Mouse (Mus musculus) forebrain, postnatal 0 days (tissue): ENCODE measurements around the gene Tanc1. TPM values are rescaled to one million over a fixed set of nuclear protein-coding genes. Genes with fewer than 3 reads are reported as not detected.

Experiments
- ATAC-seq: fragments of 200-750 bp; cut with Nextera tagmentation; 2 replicates; pipeline ENCODE4 v1.8.0; 2017; ENCODE audit warnings: mild to moderate bottlenecking, moderate library complexity
- DNase-seq: peaks from one replicate; pipeline ENCODE4 v3.0.0-alpha.2; 2015
- H3K27ac ChIP-seq: fragments of 300-500 bp; sonication (generic); 2 replicates; pipeline ENCODE4 v1.5.1; 2014; ENCODE audit warnings: low read depth, mild to moderate bottlenecking, antibody characterized with exemption, low read length, moderate library complexity, mixed read lengths
- H3K27me3 ChIP-seq: fragments of 300-500 bp; sonication (generic); 2 replicates; pipeline ENCODE4 v1.6.1; 2014; ENCODE audit warnings: mild to moderate bottlenecking, low read length, mixed read lengths; ENCODE audit not compliant: insufficient read depth
- H3K36me3 ChIP-seq: fragments of 300-500 bp; sonication (generic); 2 replicates; pipeline ENCODE4 v1.6.1; 2014; ENCODE audit warnings: mild to moderate bottlenecking, moderate library complexity; ENCODE audit not compliant: insufficient read depth
- H3K4me1 ChIP-seq: fragments of 300-500 bp; sonication (generic); 2 replicates; pipeline ENCODE4 v1.6.1; 2014; ENCODE audit warnings: antibody characterized with exemption; ENCODE audit not compliant: insufficient read depth
- H3K4me2 ChIP-seq: fragments of 300-500 bp; sonication (generic); 2 replicates; pipeline ENCODE4 v1.6.1; 2014; ENCODE audit warnings: low read depth, mild to moderate bottlenecking, moderate library complexity
- H3K4me3 ChIP-seq: fragments of 300-500 bp; sonication (generic); 2 replicates; pipeline ENCODE4 v1.5.1; 2014; ENCODE audit warnings: low read depth, low read length, mixed read lengths
- H3K9ac ChIP-seq: fragments of 300-500 bp; sonication (generic); 2 replicates; pipeline ENCODE4 v1.6.1; 2014; ENCODE audit warnings: mild to moderate bottlenecking
- H3K9me3 ChIP-seq: fragments of 300-500 bp; sonication (generic); 2 replicates; pipeline ENCODE4 v1.6.1; 2016; ENCODE audit warnings: low read length
- CTCF ChIP-seq: sonication (generic); IDR thresholded peaks from 2 replicates; pipeline ENCODE4 v1.5.1; 2016; ENCODE audit warnings: antibody characterized with exemption, control low read depth, low read depth
- WGBS: fragments of 180-500 bp; shearing (Covaris S2); extraction: QIAGEN DNeasy Blood & Tissue Kit; methylation state at CpG from one replicate; pipeline ENCODE4 v1.1.7; 2014; 5-methylcytosine and 5-hydroxymethylcytosine counted together
- polyA plus RNA-seq: library from polyadenylated mRNA; unstranded; fragments of >200 nt; fragmentation: Nextera tagmentation; extraction: Ambion mirVana; gene quantifications from 2 replicates; pipeline ENCODE4 v1.2.1, GENCODE M21; 2015
- total RNA-seq: library from RNA; depleted of rRNA; stranded (reverse); fragments of >200 nt; gene quantifications from 2 replicates; pipeline ENCODE4 v1.2.3, GENCODE M21; 2014

Tanc1 gene
- total and polyA plus RNA-seq, 2 experiments from 2014 or later: 2.9 to 5.0 TPM

DNA sequence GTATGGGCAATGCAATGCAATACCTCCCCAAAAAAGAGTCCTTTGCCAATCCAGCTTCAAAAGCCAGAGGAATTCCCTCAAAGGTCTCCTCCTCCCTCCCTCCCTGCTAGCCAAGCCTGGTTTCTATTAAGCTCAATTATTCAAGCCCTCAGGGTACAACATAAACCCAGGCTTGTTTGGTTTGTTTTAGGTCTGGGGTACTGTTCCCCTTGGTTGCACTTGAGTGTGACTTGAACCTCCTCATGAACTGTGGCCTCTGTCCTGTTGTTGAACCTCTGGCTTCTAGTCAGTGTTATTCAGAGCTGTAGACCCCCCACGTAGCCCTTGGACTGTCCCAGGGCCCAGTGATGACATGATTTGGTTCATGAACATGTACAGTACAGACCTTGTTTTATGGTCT, 62.0 kb downstream of the Tanc1 start:
- H3K4me2 ChIP-seq: no peak overlapping the region
- H3K36me3 ChIP-seq: no peaks in the 10 kb centered on the region
- ATAC-seq (no peak), DNase-seq (no peak)
- H3K27me3 ChIP-seq: no peaks in the 10 kb centered on the region
- TF ChIP-seq CTCF: no peak
- H3K4me3 ChIP-seq: no peak overlapping the region
- H3K9ac ChIP-seq: no peak overlapping the region
- H3K4me1 ChIP-seq: no peaks in the 10 kb centered on the region
- H3K9me3 ChIP-seq: no peaks in the 10 kb centered on the region
- H3K27ac ChIP-seq: no peak overlapping the region
- 86% methylated on average over 1 of the region's 1 CpGs for WGBS

DNA sequence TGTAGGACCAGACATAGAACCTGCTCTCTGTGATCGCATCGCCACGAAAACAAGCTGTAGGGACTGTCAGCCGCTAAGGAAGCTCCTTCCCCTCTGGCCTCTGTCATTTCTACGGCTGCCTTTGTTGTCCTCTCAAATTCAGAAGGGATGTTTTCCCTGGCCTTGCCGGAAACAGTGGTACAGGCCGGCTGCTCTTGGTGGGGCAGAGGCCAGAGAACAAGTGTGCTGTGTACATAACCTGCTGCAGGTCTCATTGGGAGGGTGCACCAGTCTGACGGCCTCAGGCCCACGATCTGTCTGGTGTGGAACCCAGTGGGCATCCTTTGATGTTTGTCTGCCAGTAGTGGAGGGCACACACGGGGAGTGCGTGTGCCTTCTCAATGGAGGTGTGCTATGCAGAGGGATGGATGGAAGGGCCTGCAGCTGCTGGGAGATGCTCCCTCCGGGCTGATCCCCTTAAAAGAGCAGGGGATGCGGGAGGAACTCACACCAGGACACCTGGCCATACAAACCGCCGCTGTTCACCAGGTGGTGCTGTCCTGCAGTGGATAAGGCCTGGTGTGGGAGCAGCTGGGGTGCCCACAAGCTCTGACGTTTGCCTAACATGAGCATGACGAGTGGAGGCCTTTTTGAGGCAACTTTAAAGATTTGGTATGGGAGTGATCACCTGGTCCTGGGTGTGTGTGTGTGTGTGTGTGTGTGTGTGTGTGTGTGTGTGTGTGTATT, 63.6 kb downstream of the Tanc1 start:
- Histone ChIP-seq H3K9ac (no peak overlapping the region), H3K4me2 (no peak overlapping the region), H3K36me3 (no peaks in the 10 kb centered on the region), H3K27ac (no peak overlapping the region), H3K4me1 (no peaks in the 10 kb centered on the region), H3K27me3 (no peaks in the 10 kb centered on the region), H3K9me3 (no peaks in the 10 kb centered on the region), H3K4me3 (no peak overlapping the region)
- WGBS: 45% methylated on average over 17 of the region's 17 CpGs
- TF ChIP-seq CTCF: peak; percentile 14; the same call in 1 of the 2 replicates
- ATAC-seq: no peak
- no peak for DNase-seq

DNA sequence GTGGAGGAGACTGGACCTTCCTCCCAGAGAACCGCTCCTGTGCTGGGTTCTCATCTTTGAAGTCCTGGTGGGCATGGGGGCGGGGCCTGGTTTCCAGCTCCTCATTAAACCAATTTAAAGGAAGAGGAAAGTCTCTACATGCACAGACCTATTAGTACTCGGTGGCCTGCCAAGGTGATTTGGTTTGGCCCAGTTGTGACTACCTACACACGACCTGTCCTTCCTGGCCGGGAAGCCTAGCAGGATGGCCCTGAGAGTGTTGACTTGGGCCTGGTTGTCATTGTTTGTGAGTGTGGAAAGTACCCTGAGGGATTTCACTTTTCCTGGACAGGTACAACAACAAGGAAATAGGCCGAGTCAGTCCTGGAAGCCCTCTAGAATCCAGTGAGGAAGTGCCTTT, 64.2 kb downstream of the Tanc1 start:
- ATAC-seq: no peak
- H3K4me1 ChIP-seq: no peaks in the 10 kb centered on the region
- no peak for TF ChIP-seq CTCF
- no peaks in the 10 kb centered on the region for H3K27me3 ChIP-seq
- H3K9me3 ChIP-seq: no peaks in the 10 kb centered on the region
- WGBS: 73% methylated on average over 6 of the region's 6 CpGs
- no peak for DNase-seq
- H3K9ac ChIP-seq: no peak overlapping the region
- no peak overlapping the region for H3K27ac ChIP-seq
- H3K4me2 ChIP-seq: no peak overlapping the region
- H3K4me3 ChIP-seq: no peak overlapping the region
- no peaks in the 10 kb centered on the region for H3K36me3 ChIP-seq

DNA sequence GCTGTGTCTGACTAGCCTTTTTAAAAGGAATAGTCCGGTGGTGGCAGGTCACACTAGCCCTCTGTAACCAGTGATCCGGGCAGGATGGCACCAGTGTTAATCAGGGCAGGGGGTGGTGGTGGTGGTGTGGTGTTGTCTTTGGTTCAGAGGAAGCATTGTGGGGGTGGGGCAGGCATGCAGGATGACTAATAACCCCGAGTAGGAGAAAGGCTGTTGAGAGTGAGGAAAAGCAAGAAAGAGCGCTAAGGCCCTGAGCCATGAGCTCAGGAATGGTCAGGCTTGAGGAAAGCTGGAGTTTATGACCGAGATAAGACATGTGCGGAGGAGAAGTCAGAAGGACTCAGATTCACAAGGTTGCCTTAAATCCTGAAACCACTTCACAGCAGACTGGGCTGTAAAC, 64.6 kb downstream of the Tanc1 start:
- 75% methylated on average over 6 of the region's 6 CpGs for WGBS
- no peak for TF ChIP-seq CTCF
- no peak for DNase-seq
- H3K4me2 ChIP-seq: no peak overlapping the region
- no peaks in the 10 kb centered on the region for H3K4me1 ChIP-seq
- no peak overlapping the region for H3K27ac ChIP-seq
- H3K4me3 ChIP-seq: no peak overlapping the region
- H3K27me3 ChIP-seq: no peaks in the 10 kb centered on the region
- ATAC-seq: no peak
- H3K36me3 ChIP-seq: no peaks in the 10 kb centered on the region
- H3K9me3 ChIP-seq: no peaks in the 10 kb centered on the region
- no peak overlapping the region for H3K9ac ChIP-seq

DNA sequence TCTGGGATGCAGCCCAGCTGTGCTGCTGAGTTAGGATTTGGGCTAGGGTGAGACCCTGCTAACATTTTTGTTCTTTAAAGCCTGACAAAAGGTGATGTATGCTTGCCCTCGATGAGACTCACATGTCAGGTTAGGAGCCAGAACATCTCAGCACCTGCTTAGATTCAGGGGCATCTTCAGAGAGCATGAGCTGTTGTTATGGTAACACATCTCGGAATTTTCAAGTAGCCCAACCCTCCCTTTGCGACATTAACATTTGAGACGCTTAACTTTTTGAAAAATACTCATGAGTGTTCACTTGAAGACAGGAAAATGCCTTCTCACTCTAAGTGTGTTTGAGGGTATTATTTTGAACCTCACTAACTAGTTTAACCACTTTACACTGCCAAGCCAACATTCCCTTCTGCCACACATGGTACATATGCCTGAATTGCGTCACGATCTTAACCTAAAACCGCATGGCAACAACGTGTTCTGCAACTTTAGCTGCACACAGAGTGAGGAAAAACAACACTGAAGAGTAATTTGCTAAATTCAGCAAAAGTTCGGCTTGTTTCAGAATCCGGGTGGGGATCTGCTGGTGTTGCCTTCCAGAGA, 67.7 kb downstream of the Tanc1 start:
- ATAC-seq (peak; percentile 54; the same call in 1 of the 2 replicates), DNase-seq (no peak)
- WGBS: 71% methylated on average over 10 of the region's 10 CpGs
- Histone ChIP-seq H3K4me2 (no peak overlapping the region), H3K4me3 (no peak overlapping the region), H3K9ac (no peak overlapping the region), H3K27me3 (no peaks in the 10 kb centered on the region), H3K36me3 (no peaks in the 10 kb centered on the region), H3K4me1 (no peaks in the 10 kb centered on the region), H3K9me3 (no peaks in the 10 kb centered on the region), H3K27ac (no peak overlapping the region)
- no peak for TF ChIP-seq CTCF

DNA sequence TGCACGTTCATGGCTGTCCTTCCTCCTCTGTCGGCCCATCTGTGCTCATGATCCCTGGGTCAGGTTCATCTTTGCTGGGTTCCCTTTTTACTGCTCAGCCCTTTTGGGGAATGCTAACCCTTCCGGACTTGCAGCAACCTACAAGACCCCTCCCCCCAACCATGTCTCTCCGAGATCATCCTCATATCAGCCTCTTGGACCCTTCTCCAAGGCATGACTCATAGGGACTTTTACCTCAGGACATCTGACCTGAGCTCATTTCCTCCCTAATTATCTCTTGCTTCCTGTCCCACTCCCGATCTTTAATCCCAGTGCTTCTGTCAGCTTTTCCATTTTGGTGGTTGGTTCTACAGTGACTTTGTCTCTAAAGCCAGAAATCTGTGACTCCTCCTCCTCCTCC, 68.9 kb downstream of the Tanc1 start:
- H3K36me3 ChIP-seq: no peaks in the 10 kb centered on the region
- no peaks in the 10 kb centered on the region for H3K4me1 ChIP-seq
- H3K27ac ChIP-seq: no peak overlapping the region
- WGBS: 84% methylated on average over 5 of the region's 5 CpGs
- no peaks in the 10 kb centered on the region for H3K27me3 ChIP-seq
- H3K4me3 ChIP-seq: no peak overlapping the region
- H3K9ac ChIP-seq: no peak overlapping the region
- DNase-seq (no peak), ATAC-seq (no peak)
- no peak overlapping the region for H3K4me2 ChIP-seq
- H3K9me3 ChIP-seq: no peaks in the 10 kb centered on the region
- TF ChIP-seq CTCF: no peak

DNA sequence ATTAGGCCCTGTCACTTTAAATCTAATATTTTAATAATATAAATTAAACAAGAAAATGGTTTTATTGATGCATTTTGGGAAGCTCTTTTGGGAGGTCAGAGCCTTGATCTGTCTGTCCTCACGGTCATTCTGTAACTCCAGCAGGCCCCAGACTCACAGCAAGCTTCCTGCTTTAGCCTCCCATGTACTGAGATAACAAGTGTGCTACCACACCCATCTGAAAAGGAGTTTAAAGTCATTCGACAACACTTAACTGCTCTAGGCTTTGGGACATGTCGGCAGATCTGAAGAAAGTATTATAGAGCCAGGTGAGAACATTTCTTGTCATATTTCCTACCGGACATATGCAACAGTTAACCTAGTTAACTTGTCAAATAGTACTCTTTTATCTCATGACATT, 69.3 kb downstream of the Tanc1 start:
- ATAC-seq (no peak), DNase-seq (no peak)
- 91% methylated on average over 4 of the region's 4 CpGs for WGBS
- Histone ChIP-seq H3K4me3 (no peak overlapping the region), H3K4me2 (no peak overlapping the region), H3K27ac (no peak overlapping the region), H3K27me3 (no peaks in the 10 kb centered on the region), H3K36me3 (no peaks in the 10 kb centered on the region), H3K9ac (no peak overlapping the region), H3K9me3 (no peaks in the 10 kb centered on the region), H3K4me1 (no peaks in the 10 kb centered on the region)
- TF ChIP-seq CTCF: no peak
